Mouse (Mus musculus): Measurements from ENCODE around the gene Rufy4.
"Not testable (repeated sequence)": the region's sequence is repeated elsewhere in the genome, so short reads cannot be mapped to it uniquely, and the experiment has no call there.

The Rufy4 gene

GRCm38 (mm10) chr1:74150101-74150500 lies 24.8 kb downstream of the Rufy4 start:
- no peak for DNase-seq (ENCODE audit: low spot score in 2 of 2)

- no peak for DNase-seq (ENCODE audit: low spot score in 2 of 2)
Measured at GRCm38 (mm10) chr1:74151091-74151490, 25.8 kb downstream of the Rufy4 start.

GRCm38 (mm10) chr1:74153461-74154184 lies 28.3 kb downstream of the Rufy4 start, which contains the start of gene Cxcr2:
Cxcr2 (plus strand) TSS chr1:74153989.
- no peak for DNase-seq (ENCODE audit: low spot score in 2 of 2)

GRCm38 (mm10) chr1:74155435-74156012 lies 30.2 kb downstream of the Rufy4 start:
- DNase-seq (ENCODE audit: low spot score in 2 of 2) = no peak

- no peak for DNase-seq (ENCODE audit: low spot score in 2 of 2)
Measured at GRCm38 (mm10) chr1:74156381-74156910, 31.1 kb downstream of the Rufy4 start.

GRCm38 (mm10) chr1:74159613-74160012 lies 34.3 kb downstream of the Rufy4 start:
- not testable (repeated sequence) for DNase-seq (ENCODE audit: low spot score in 2 of 2)

- DNase-seq (ENCODE audit: low spot score in 2 of 2) = no peak
Measured at GRCm38 (mm10) chr1:74160036-74160435, 34.7 kb downstream of the Rufy4 start.

GRCm38 (mm10) chr1:74167136-74167535 lies 41.8 kb downstream of the Rufy4 start:
- no peak for DNase-seq (ENCODE audit: low spot score in 2 of 2)

- DNase-seq (ENCODE audit: low spot score in 2 of 2) = no peak
Measured at GRCm38 (mm10) chr1:74169721-74170120, 44.4 kb downstream of the Rufy4 start.

- no peak for DNase-seq (ENCODE audit: low spot score in 2 of 2)
Measured at GRCm38 (mm10) chr1:74172722-74173121, 47.4 kb downstream of the Rufy4 start.

GRCm38 (mm10) chr1:74175731-74176130 lies 50.4 kb downstream of the Rufy4 start:
- DNase-seq (ENCODE audit: low spot score in 2 of 2) = no peak

GRCm38 (mm10) chr1:74178618-74179017 lies 53.3 kb downstream of the Rufy4 start:
- DNase-seq (ENCODE audit: low spot score in 2 of 2) = no peak

GRCm38 (mm10) chr1:74179624-74180408 lies 54.5 kb downstream of the Rufy4 start:
- DNase-seq (ENCODE audit: low spot score in 2 of 2) = no peak

GRCm38 (mm10) chr1:74181462-74181861 lies 56.1 kb downstream of the Rufy4 start:
- DNase-seq (ENCODE audit: low spot score in 2 of 2) = no peak

- DNase-seq (ENCODE audit: low spot score in 2 of 2) = no peak
Measured at GRCm38 (mm10) chr1:74183006-74183405, 57.7 kb downstream of the Rufy4 start.

GRCm38 (mm10) chr1:74190471-74190870 lies 65.1 kb downstream of the Rufy4 start:
- DNase-seq (ENCODE audit: low spot score in 2 of 2) = no peak

GRCm38 (mm10) chr1:74192711-74193110 lies 67.4 kb downstream of the Rufy4 start:
- no peak for DNase-seq (ENCODE audit: low spot score in 2 of 2)

- no peak for DNase-seq (ENCODE audit: low spot score in 2 of 2)
Measured at GRCm38 (mm10) chr1:74194445-74194844, 69.1 kb downstream of the Rufy4 start, which contains the start of gene Cxcr1. Cxcr1 (minus strand) TSS chr1:74194631.

GRCm38 (mm10) chr1:74195961-74196360 lies 70.6 kb downstream of the Rufy4 start:
- DNase-seq (ENCODE audit: low spot score in 2 of 2) = no peak

- DNase-seq (ENCODE audit: low spot score in 2 of 2) = no peak
Measured at GRCm38 (mm10) chr1:74196621-74197419, 71.5 kb downstream of the Rufy4 start.
